Mouse (Mus musculus) C2C12 (cell line): ENCODE measurements at regions not wholly inside any gene's neighbourhood (a gene's known extent, or its start where the extent isn't known, plus 50 kb on each side); places are given as distances from the start of the nearest gene placed in this dataset.
"Not testable (repeated sequence)": the region's sequence is repeated elsewhere in the genome, so short reads cannot be mapped to it uniquely, and the experiment has no call there.

Experiments used
- H3K27me3 ChIP-seq: one replicate; pipeline ENCODE4 v1.6.1; 2011; ENCODE audit not compliant: control insufficient read depth, insufficient read depth, insufficient read length
- H3K36me3 ChIP-seq: one replicate; pipeline ENCODE4 v1.6.1; 2011; ENCODE audit not compliant: control insufficient read depth, insufficient read depth
- H3K4me3 ChIP-seq: one replicate; pipeline ENCODE4 v1.5.1; 2011; ENCODE audit warnings: mild to moderate bottlenecking, control low read depth; ENCODE audit not compliant: poor library complexity, insufficient read depth, severe bottlenecking
- H3K79me2 ChIP-seq: one replicate; pipeline ENCODE4 v1.6.1; 2011; ENCODE audit not compliant: control insufficient read depth, insufficient read depth
- H3K79me3 ChIP-seq: one replicate; pipeline ENCODE4 v1.6.1; 2011; ENCODE audit warnings: low read depth, control low read depth
- H3ac ChIP-seq: one replicate; pipeline ENCODE3; 2011; ENCODE audit warnings: low read depth; ENCODE audit not compliant: control insufficient read depth, insufficient read length
- CEBPB ChIP-seq: IDR thresholded peaks from one replicate; pipeline ENCODE4 v1.6.1; 2011; ENCODE audit warnings: low read depth, mild to moderate bottlenecking, control low read depth, moderate library complexity
- CTCF ChIP-seq: IDR thresholded peaks from one replicate; pipeline ENCODE4 v1.5.1; 2011; ENCODE audit not compliant: control insufficient read depth, insufficient read depth, insufficient read length
- FOSL1 ChIP-seq: IDR thresholded peaks from one replicate; pipeline ENCODE4 v1.8.0; 2011; ENCODE audit warnings: mild to moderate bottlenecking, low read length; ENCODE audit not compliant: poor library complexity, insufficient read depth, severe bottlenecking
- MAX ChIP-seq: IDR thresholded peaks from one replicate; pipeline ENCODE4 v1.6.1; 2011; ENCODE audit warnings: mild to moderate bottlenecking, control low read depth
- MYOD1 ChIP-seq: IDR thresholded peaks from one replicate; pipeline ENCODE4 v1.6.1; 2011; ENCODE audit warnings: low read depth; ENCODE audit not compliant: control insufficient read depth, insufficient read length
- MYOG ChIP-seq: IDR thresholded peaks from one replicate; pipeline ENCODE4 v1.6.1; 2011; ENCODE audit not compliant: control insufficient read depth, insufficient read length; ENCODE audit errors: extremely low read depth
- USF1 ChIP-seq: IDR thresholded peaks from one replicate; pipeline ENCODE4 v1.6.1; 2011; ENCODE audit warnings: low read depth, mild to moderate bottlenecking, control low read depth, moderate library complexity

- Histone ChIP-seq H3K79me3 (no peaks in the 10 kb centered on the region), H3K27me3 (no peaks in the 10 kb centered on the region), H3K79me2 (no peaks in the 10 kb centered on the region), H3K4me3 (no peak overlapping the region), H3K36me3 (no peaks in the 10 kb centered on the region), H3ac (no peak overlapping the region)
- TF ChIP-seq CEBPB (no peak), FOSL1 (no peak), MAX (no peak), MYOG (no peak), USF1 (no peak), MYOD1 (no peak), CTCF (no peak)
Observed at GRCm38 (mm10) chr2:78023416-78023815, 77.2 kb upstream of the Cwc22 start.

GRCm38 (mm10) chr2:78022756-78023155 is 76.6 kb upstream of the Cwc22 start:
- H3K4me3 ChIP-seq, result no peak overlapping the region
- no peaks in the 10 kb centered on the region for H3K79me2 ChIP-seq
- no peak for TF ChIP-seq CEBPB
- TF ChIP-seq CTCF, result no peak
- no peak for TF ChIP-seq MYOD1
- TF ChIP-seq USF1, result no peak
- no peak for TF ChIP-seq FOSL1
- TF ChIP-seq MYOG, result no peak
- no peak for TF ChIP-seq MAX
- H3ac ChIP-seq, result no peak overlapping the region
- H3K27me3 ChIP-seq, result no peaks in the 10 kb centered on the region
- H3K36me3 ChIP-seq, result no peaks in the 10 kb centered on the region
- H3K79me3 ChIP-seq, result no peaks in the 10 kb centered on the region

GRCm38 (mm10) chr2:78021905-78022304 is 75.7 kb upstream of the Cwc22 start:
- Histone ChIP-seq H3K4me3 (no peak overlapping the region), H3K27me3 (no peaks in the 10 kb centered on the region), H3K79me3 (no peaks in the 10 kb centered on the region), H3K79me2 (no peaks in the 10 kb centered on the region), H3K36me3 (no peaks in the 10 kb centered on the region), H3ac (no peak overlapping the region)
- no peak for TF ChIP-seq USF1
- no peak for TF ChIP-seq MAX
- TF ChIP-seq CEBPB, result no peak
- no peak for TF ChIP-seq MYOD1
- no peak for TF ChIP-seq CTCF
- no peak for TF ChIP-seq MYOG
- TF ChIP-seq FOSL1, result no peak

GRCm38 (mm10) chr2:78021356-78021900 is 75.3 kb upstream of the Cwc22 start:
- Histone ChIP-seq H3K79me3 (no peaks in the 10 kb centered on the region), H3K4me3 (no peak overlapping the region), H3K79me2 (no peaks in the 10 kb centered on the region), H3ac (no peak overlapping the region), H3K27me3 (no peaks in the 10 kb centered on the region), H3K36me3 (no peaks in the 10 kb centered on the region)
- TF ChIP-seq MYOG (no peak), CEBPB (no peak), FOSL1 (no peak), CTCF (no peak), MYOD1 (no peak), MAX (no peak), USF1 (no peak)

GRCm38 (mm10) chr2:78020516-78020915 is 74.3 kb upstream of the Cwc22 start:
- TF ChIP-seq MAX (no peak), FOSL1 (no peak), CTCF (no peak), USF1 (no peak), MYOD1 (no peak), CEBPB (no peak), MYOG (no peak)
- no peaks in the 10 kb centered on the region for H3K36me3 ChIP-seq
- no peaks in the 10 kb centered on the region for H3K79me3 ChIP-seq
- H3ac ChIP-seq, result no peak overlapping the region
- no peaks in the 10 kb centered on the region for H3K79me2 ChIP-seq
- no peak overlapping the region for H3K4me3 ChIP-seq
- H3K27me3 ChIP-seq, result no peaks in the 10 kb centered on the region

GRCm38 (mm10) chr2:78019916-78020315 is 73.7 kb upstream of the Cwc22 start:
- no peak for TF ChIP-seq CTCF
- no peak for TF ChIP-seq FOSL1
- no peak for TF ChIP-seq USF1
- TF ChIP-seq CEBPB, result no peak
- TF ChIP-seq MAX, result no peak
- no peak for TF ChIP-seq MYOG
- TF ChIP-seq MYOD1, result no peak
- Histone ChIP-seq H3K4me3 (no peak overlapping the region), H3K79me3 (no peaks in the 10 kb centered on the region), H3ac (no peak overlapping the region), H3K27me3 (no peaks in the 10 kb centered on the region), H3K36me3 (no peaks in the 10 kb centered on the region), H3K79me2 (no peaks in the 10 kb centered on the region)

- H3K79me3 ChIP-seq, H3K36me3 ChIP-seq, H3K27me3 ChIP-seq, H3K79me2 ChIP-seq, H3ac ChIP-seq, H3K4me3 ChIP-seq: not testable (repeated sequence)
Observed at GRCm38 (mm10) chr2:78012441-78012840, 66.3 kb upstream of the Cwc22 start.
